Mouse (Mus musculus) CD4-positive, CD25-positive, alpha-beta regulatory T cell, adult 4 months (primary cell): ENCODE measurements around the gene Wdr54. TPM values are rescaled to one million over a fixed set of nuclear protein-coding genes. Genes with fewer than 3 reads are reported as not detected.

Experiments
- ATAC-seq: one replicate; pipeline ENCODE4 v1.8.0; 2017
- polyA plus RNA-seq, 2 experiments: library from polyadenylated mRNA; unstranded; fragments of 100-300 nt; shearing (Covaris generic); gene quantifications; one replicate each; pipeline ENCODE4 v1.2.1; 2017

Gene Wdr54
- polyA plus RNA-seq, 2 experiments from 2014 or later = 2.1 TPM; not detected in 1

DNA sequence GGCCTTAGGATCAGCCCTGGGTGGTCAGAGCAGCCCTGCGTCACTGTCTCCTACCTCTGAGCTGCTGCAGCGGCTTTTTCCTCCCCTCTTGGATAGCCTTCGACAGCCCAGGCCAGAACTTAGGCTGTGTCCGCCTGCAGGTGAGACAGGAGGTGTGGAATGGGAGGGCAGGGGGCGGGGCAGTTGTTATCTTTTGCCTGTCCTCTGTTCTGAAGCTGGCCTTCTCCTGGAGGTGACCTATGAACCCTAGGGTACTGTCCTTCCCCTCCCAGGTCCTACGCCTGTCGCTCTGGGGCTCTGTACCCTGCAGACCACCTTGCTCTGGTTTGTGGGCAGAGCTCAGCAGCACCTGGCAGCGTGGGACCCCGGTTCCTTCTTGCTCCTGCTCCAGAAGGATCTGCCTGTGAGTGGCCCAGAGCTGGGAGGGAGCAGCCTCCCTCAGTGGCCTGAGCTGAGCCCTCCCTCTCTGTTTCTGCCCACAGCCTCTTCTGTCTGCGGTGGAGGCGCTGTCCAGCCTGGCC lies 53.0 kb downstream of the Wdr54 start:
- no peak for ATAC-seq

DNA sequence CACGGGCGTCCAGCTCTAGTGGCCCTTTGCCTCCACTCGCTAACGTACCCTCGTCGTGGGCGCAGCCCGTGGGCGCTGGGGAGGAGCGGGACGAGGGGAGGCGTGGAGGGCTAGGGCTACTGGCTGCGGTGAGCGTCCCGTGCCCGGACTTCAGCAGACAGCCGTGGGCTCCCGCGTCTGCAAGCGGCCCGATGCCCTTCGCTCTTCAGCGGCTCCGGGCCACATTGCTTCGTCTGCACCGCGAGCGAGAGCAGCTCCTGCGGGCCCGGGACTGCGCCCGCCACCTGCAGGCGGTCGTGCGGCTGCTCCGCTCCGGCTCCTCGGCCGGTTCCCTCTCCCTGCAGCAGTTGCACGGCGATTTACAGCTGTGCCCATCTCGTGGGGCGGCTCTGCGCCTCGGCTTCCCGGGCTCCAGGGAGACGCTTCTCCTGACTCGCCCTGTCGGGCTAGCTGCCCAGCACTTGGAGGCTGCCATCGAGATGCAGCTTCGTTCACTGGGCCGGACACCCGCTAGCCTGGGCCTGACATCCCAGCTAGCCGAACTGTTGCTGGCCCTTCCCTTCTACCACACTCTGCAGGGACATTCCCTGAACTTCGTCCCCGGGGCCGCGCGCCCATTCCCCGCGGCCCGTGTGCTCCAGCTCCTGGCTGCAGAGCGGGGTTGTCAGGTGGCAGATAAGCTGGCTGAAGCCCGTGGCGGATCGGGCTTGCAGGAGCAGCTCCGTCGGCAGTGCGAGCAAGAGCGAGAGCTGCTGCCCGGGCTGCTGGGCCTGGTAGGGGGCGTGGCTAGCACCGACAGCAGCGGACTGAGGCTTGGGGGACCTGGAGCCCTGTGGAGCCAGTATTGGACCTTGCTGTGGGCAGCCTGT lies 54.3 kb downstream of the Wdr54 start:
- ATAC-seq = peak; percentile 75

GRCm38 (mm10) chr6:83101316-83101687 lies 54.9 kb downstream of the Wdr54 start, which contains the start of the genes Ccdc142 and Gm42688:
Gene Ccdc142 (plus strand): TSS chr6:83101601.
Gene Gm42688 (plus strand): TSS chr6:83101617.
- ATAC-seq = peak; percentile 89

Other genes with a start within 250 kb of the Wdr54 start
- 1 to 10 TPM; 2.3 to 3.1 TPM for gene Sema4f, start 216.6 kb downstream of the Wdr54 start, polyA plus RNA-seq
- gene M1ap, start 209.5 kb downstream of the Wdr54 start, polyA plus RNA-seq = 1 to 10 TPM in 1 of 2 experiments, under 1 TPM in 1; 0.94 to 1.4 TPM
- 100 to 1,000 TPM in 1 of 2 experiments, 10 to 100 TPM in 1; 31.8 to 115 TPM for gene Dok1, start 122.9 kb downstream of the Wdr54 start, polyA plus RNA-seq
- 1 to 10 TPM in 1 of 2 experiments, not detected in 1; 1.8 TPM for gene Loxl3, start 122.2 kb downstream of the Wdr54 start, polyA plus RNA-seq
- 100 to 1,000 TPM; 424 to 552 TPM for gene Aup1, start 101.9 kb downstream of the Wdr54 start, polyA plus RNA-seq
- gene Htra2, start 101.1 kb downstream of the Wdr54 start, polyA plus RNA-seq = 10 to 100 TPM; 27.3 to 37.9 TPM
- gene Dqx1, start 98.6 kb downstream of the Wdr54 start, polyA plus RNA-seq = 1 to 10 TPM; 1.9 to 4.5 TPM
- gene Tlx2, start 86.1 kb downstream of the Wdr54 start, polyA plus RNA-seq = not detected
- 10 to 100 TPM; 42.5 to 49.3 TPM for gene Pcgf1, start 78.5 kb downstream of the Wdr54 start, polyA plus RNA-seq
- not detected for gene Lbx2, start 70.0 kb downstream of the Wdr54 start, polyA plus RNA-seq
- gene Ccdc142, start 54.8 kb downstream of the Wdr54 start, polyA plus RNA-seq = 1 to 10 TPM in 1 of 2 experiments, under 1 TPM in 1; 0.82 to 2.2 TPM
- gene Gm42688, start 54.8 kb downstream of the Wdr54 start, polyA plus RNA-seq = under 1 TPM; 0.67 to 0.68 TPM
- gene Mrpl53, start 47.4 kb downstream of the Wdr54 start, polyA plus RNA-seq = 10 to 100 TPM; 57.0 to 61.5 TPM
- 10 to 100 TPM in 1 of 2 experiments, 1 to 10 TPM in 1; 6.5 to 16.0 TPM for gene Mogs, start 40.9 kb downstream of the Wdr54 start, polyA plus RNA-seq
- 10 to 100 TPM; 20.4 to 23.6 TPM for gene Wbp1, start 34.8 kb downstream of the Wdr54 start, polyA plus RNA-seq
- gene Ino80b, start 31.0 kb downstream of the Wdr54 start, polyA plus RNA-seq = 1 to 10 TPM in 1 of 2 experiments, under 1 TPM in 1; 0.56 to 3.3 TPM
- gene Rtkn, start 20.9 kb downstream of the Wdr54 start, polyA plus RNA-seq = under 1 TPM in 1 of 2 experiments, not detected in 1; 0.49 TPM
- gene 1700003E16Rik, start within 50 bp of the Wdr54 start, polyA plus RNA-seq = not detected
- gene Dctn1, start 9.5 kb upstream of the Wdr54 start, polyA plus RNA-seq = 10 to 100 TPM; 14.7 to 18.2 TPM
- gene Slc4a5, start 63.4 kb upstream of the Wdr54 start, polyA plus RNA-seq = 1 to 10 TPM in 1 of 2 experiments, under 1 TPM in 1; 0.75 to 1.1 TPM
- gene Mthfd2, start 169.5 kb upstream of the Wdr54 start, polyA plus RNA-seq = 100 to 1,000 TPM; 128 TPM
- 10 to 100 TPM; 48.6 to 70.3 TPM for gene Mob1a, start 169.6 kb upstream of the Wdr54 start, polyA plus RNA-seq
- 10 to 100 TPM; 57.5 to 66.1 TPM for gene Bola3, start 192.8 kb upstream of the Wdr54 start, polyA plus RNA-seq